Comparison of ENCODE assay signal across 8 mouse cellular contexts in genomic region chr9:44066785-44067225, GRCm38 (mm10). TPM values are rescaled to one million over a fixed set of nuclear protein-coding genes. Genes with fewer than 3 reads are reported as not detected.
DNase-seq lines count a peak whose midpoint lies in the region; ATAC-seq and TF ChIP-seq lines count a peak whose summit lies in the region.

Gene Usp2 (plus strand): TSS chr9:44067021.

- ATAC-seq in forebrain, postnatal 0 days: peak; percentile 99
- peak; percentile 96 for ATAC-seq in lung, embryonic 15.5 days (ENCODE audit: borderline replicate concordance, extremely low read depth, low FRiP score, low TSS enrichment)

- no peaks in the 10 kb centered on the region for H3K9me3 ChIP-seq in MEL (replicated peaks; ENCODE audit: insufficient read depth, low read length)
- H3K9me3 ChIP-seq in forebrain, postnatal 0 days (ENCODE audit: low read length): no peaks in the 10 kb centered on the region
- H3K9me3 ChIP-seq in lung, embryonic 15.5 days: no peaks in the 10 kb centered on the region

- H3K27ac ChIP-seq in MEL (ENCODE audit: control insufficient read depth, low read depth, low read length): peak within 1 kb of the TSS; percentile 31; the same call in 1 of the 2 replicates
- H3K27ac ChIP-seq in cerebellum, adult 2 months (ENCODE audit: insufficient read depth, low read length): peak within 1 kb of the TSS; percentile 52
- H3K27ac ChIP-seq in forebrain, postnatal 0 days (ENCODE audit: low read depth, low read length): no peak within 1 kb of the TSS
- H3K27ac ChIP-seq in lung, embryonic 15.5 days: no peak within 1 kb of the TSS

- H3K27me3 ChIP-seq in MEL (ENCODE audit: control insufficient read depth in 1 of 2, insufficient read depth in 2 of 2, low read length in 2 of 2): no peaks in the 10 kb centered on the region
- H3K27me3 ChIP-seq in cerebellum, adult 2 months (ENCODE audit: control insufficient read depth, insufficient read depth, low read length): no peaks in the 10 kb centered on the region
- H3K27me3 ChIP-seq in forebrain, postnatal 0 days (ENCODE audit: insufficient read depth, low read length): no peaks in the 10 kb centered on the region
- peaks cover 14% of the 10 kb centered on the region; the same call in 1 of the 2 replicates for H3K27me3 ChIP-seq in lung, embryonic 15.5 days

- H3K36me3 ChIP-seq in MEL (ENCODE audit: control insufficient read depth in 1 of 2, insufficient read depth in 2 of 2, low read length in 2 of 2): peaks cover 0 to 3% of the 10 kb centered on the region in 2 experiments; a peak in 1 of 4 replicates
- H3K36me3 ChIP-seq in forebrain, postnatal 0 days (ENCODE audit: insufficient read depth): no peaks in the 10 kb centered on the region
- no peaks in the 10 kb centered on the region for H3K36me3 ChIP-seq in lung, embryonic 15.5 days

- DNase-seq in MEL (ENCODE audit: low read depth, low spot score): peak; percentile 97
- DNase-seq in cerebellum, adult 2 months: peak; percentile 99 to 100
- peak; percentile 98 for DNase-seq in forebrain, postnatal 0 days
- DNase-seq in heart, postnatal 4 days: peak; percentile 100
- DNase-seq in layer of hippocampus, adult 8-10 months (ENCODE audit: low spot score in 2 of 2): peak; percentile 99 to 100
- peak; percentile 99 for DNase-seq in ovary, postnatal 10 days (ENCODE audit: low spot score)
- DNase-seq in thymus, postnatal 10 days (ENCODE audit: low spot score in 2 of 2): peak; percentile 98 to 100

- TF ChIP-seq EP300 in MEL (IDR thresholded peaks at IDR 0.05; ENCODE audit: low read depth in 1 of 2, low read length in 2 of 2): no peak

- no peaks in the 10 kb centered on the region; the same call in 1 of the 2 replicates for H3K79me2 ChIP-seq in MEL (ENCODE audit: control insufficient read depth, insufficient read depth, low read length, poor library complexity)

- peak; percentile 50 to 89 (median 77); a peak in 5 of 6 replicates for TF ChIP-seq CTCF in MEL (IDR thresholded peaks at IDR 0.05 in 2 of 3, conservative IDR thresholded peaks at IDR 0.05 in 1 of 3; ENCODE audit: control insufficient read depth in 1 of 3, insufficient read depth in 1 of 3, low read depth in 2 of 3, low read length in 3 of 3, poor library complexity in 1 of 3, severe bottlenecking in 1 of 3)
- peak; percentile 71; the same call in 1 of the 2 replicates for TF ChIP-seq CTCF in cerebellum, adult 2 months (IDR thresholded peaks at IDR 0.05; ENCODE audit: borderline replicate concordance, insufficient read depth, low read depth, low read length)
- peak; percentile 91 for TF ChIP-seq CTCF in forebrain, postnatal 0 days (IDR thresholded peaks at IDR 0.05; ENCODE audit: low read depth)

- H3K4me2 ChIP-seq in forebrain, postnatal 0 days (ENCODE audit: low read depth): peak within 1 kb of the TSS; percentile 95
- peak within 1 kb of the TSS; percentile 96 for H3K4me2 ChIP-seq in lung, embryonic 15.5 days

- H3K4me1 ChIP-seq in MEL (ENCODE audit: control insufficient read depth in 1 of 2, insufficient read depth in 2 of 2, low read length in 2 of 2): peaks cover 0 to 10% of the 10 kb centered on the region in 2 experiments; a peak in 2 of 4 replicates
- peaks cover 13% of the 10 kb centered on the region for H3K4me1 ChIP-seq in cerebellum, adult 2 months (ENCODE audit: control insufficient read depth, insufficient read depth, low read length)
- H3K4me1 ChIP-seq in forebrain, postnatal 0 days (ENCODE audit: insufficient read depth): peaks cover 7% of the 10 kb centered on the region; the same call in 1 of the 2 replicates
- peaks cover 18% of the 10 kb centered on the region for H3K4me1 ChIP-seq in lung, embryonic 15.5 days

- TF ChIP-seq POLR2A in MEL (IDR thresholded peaks at IDR 0.05; ENCODE audit: control insufficient read depth in 1 of 2, insufficient read depth in 1 of 2, low read depth in 1 of 2, low read length in 2 of 2, poor library complexity in 1 of 2): no peak; a peak in 1 of 4 replicates
- TF ChIP-seq POLR2A in cerebellum, adult 2 months (IDR thresholded peaks at IDR 0.05; ENCODE audit: borderline replicate concordance, insufficient read depth, low read length): peak; percentile 79

- TF ChIP-seq RAD21 in MEL (IDR thresholded peaks at IDR 0.05; ENCODE audit: low read depth, low read length): peak; percentile 30

- peak within 1 kb of the TSS; percentile 71 for H3K9ac ChIP-seq in MEL (ENCODE audit: control insufficient read depth, low read depth, low read length, poor library complexity, severe bottlenecking)
- peak within 1 kb of the TSS; percentile 51 for H3K9ac ChIP-seq in forebrain, postnatal 0 days
- peak within 1 kb of the TSS; percentile 55 for H3K9ac ChIP-seq in lung, embryonic 15.5 days

- peak within 1 kb of the TSS; percentile 52 to 67 for H3K4me3 ChIP-seq in MEL (ENCODE audit: control insufficient read depth in 1 of 2, insufficient read depth in 1 of 2, low read depth in 2 of 2, low read length in 2 of 2)
- H3K4me3 ChIP-seq in cerebellum, adult 2 months (replicated peaks; ENCODE audit: insufficient read depth, low read depth, low read length): peak within 1 kb of the TSS; percentile 81
- peak within 1 kb of the TSS; percentile 62 for H3K4me3 ChIP-seq in forebrain, postnatal 0 days (ENCODE audit: low read depth, low read length)
- H3K4me3 ChIP-seq in lung, embryonic 15.5 days: peak within 1 kb of the TSS; percentile 48

- under 1% methylated on average over 38 of the region's 38 CpGs for WGBS in cerebellum, adult 2 months
- under 1% methylated on average over 38 of the region's 38 CpGs for WGBS in forebrain, postnatal 0 days
- under 1% methylated on average over 38 of the region's 38 CpGs for WGBS in lung, embryonic 15.5 days

TF ChIP-seq in MEL, 35 proteins besides CTCF, POLR2A, EP300 and RAD21 (continues in another document):
- TF ChIP-seq JUND (IDR thresholded peaks at IDR 0.05; ENCODE audit: low read depth, low read length): no peak
- no peak for TF ChIP-seq RCOR1 (IDR thresholded peaks at IDR 0.05; ENCODE audit: low read depth, low read length)
- no peak for TF ChIP-seq USF2 (IDR thresholded peaks at IDR 0.05; ENCODE audit: borderline replicate concordance in 1 of 2, insufficient read depth in 1 of 2, low read depth in 1 of 2, low read length in 2 of 2)
- no peak for TF ChIP-seq E2F4 (IDR thresholded peaks at IDR 0.05; ENCODE audit: borderline replicate concordance, low read depth, low read length)
- TF ChIP-seq NRF1 (IDR thresholded peaks at IDR 0.05; ENCODE audit: insufficient read depth, low read depth, low read length, poor library complexity, severe bottlenecking): no peak; the same call in 1 of the 2 replicates
- no peak for TF ChIP-seq MYB (IDR thresholded peaks at IDR 0.05; ENCODE audit: low read depth, low read length)
- TF ChIP-seq POLR2AphosphoS5 (IDR thresholded peaks at IDR 0.05; ENCODE audit: borderline replicate concordance, low read depth, low read length): no peak
- TF ChIP-seq MXI1 (IDR thresholded peaks at IDR 0.05; ENCODE audit: low read depth, low read length): peak; percentile 100
- peak; percentile 85 for TF ChIP-seq USF1 (IDR thresholded peaks at IDR 0.05; ENCODE audit: low read depth, low read length)
- TF ChIP-seq MAFK (IDR thresholded peaks at IDR 0.05; ENCODE audit: borderline replicate concordance, low read depth, low read length): no peak
- no peak for TF ChIP-seq CHD1 (IDR thresholded peaks at IDR 0.05; ENCODE audit: low read depth, low read length)
- no peak for TF ChIP-seq TBP (IDR thresholded peaks at IDR 0.05; ENCODE audit: low read depth, low read length)
- no peak for TF ChIP-seq GABPA (IDR thresholded peaks at IDR 0.05; ENCODE audit: low read depth, low read length)
- 0 out of 2 replicates have a peak, but pooled peaks have one; percentile 4 for TF ChIP-seq GATA1 (IDR thresholded peaks at IDR 0.05; ENCODE audit: low read depth, low read length)
- peak; percentile 100 for TF ChIP-seq SIN3A (IDR thresholded peaks at IDR 0.05; ENCODE audit: low read length)
- no peak for TF ChIP-seq NELFE (IDR thresholded peaks at IDR 0.05; ENCODE audit: low read depth, low read length)
- TF ChIP-seq ZC3H11A (IDR thresholded peaks at IDR 0.05; ENCODE audit: low read depth, low read length): no peak
- no peak for TF ChIP-seq ZMIZ1 (IDR thresholded peaks at IDR 0.05; ENCODE audit: low read depth, low read length)
- no peak for TF ChIP-seq TCF12 (IDR thresholded peaks at IDR 0.05; ENCODE audit: low read depth, low read length)
- TF ChIP-seq BHLHE40 (IDR thresholded peaks at IDR 0.05; ENCODE audit: borderline replicate concordance, low read depth, low read length): no peak
- TF ChIP-seq HCFC1 (IDR thresholded peaks at IDR 0.05; ENCODE audit: low read depth, low read length): peak; percentile 48; the same call in 1 of the 2 replicates
- no peak for TF ChIP-seq TAL1 (IDR thresholded peaks at IDR 0.05; ENCODE audit: low read length)
- TF ChIP-seq KAT2A (conservative IDR thresholded peaks at IDR 0.05; ENCODE audit: low read depth, low read length): no peak
- peak; percentile 100 for TF ChIP-seq MAX (IDR thresholded peaks at IDR 0.05; ENCODE audit: low read length)
- no peak for TF ChIP-seq POLR2AphosphoS2 (IDR thresholded peaks at IDR 0.05; ENCODE audit: low read length)
- no peak for TF ChIP-seq ZNF384 (IDR thresholded peaks at IDR 0.05; ENCODE audit: low read depth, low read length)
- peak; percentile 90; the same call in 1 of the 2 replicates for TF ChIP-seq MAZ (IDR thresholded peaks at IDR 0.05; ENCODE audit: low read depth, low read length)
- TF ChIP-seq ELF1 (IDR thresholded peaks at IDR 0.05; ENCODE audit: low read depth, low read length): 0 out of 2 replicates have a peak, but pooled peaks have one; percentile 5
- no peak for TF ChIP-seq MEF2A (IDR thresholded peaks at IDR 0.05; ENCODE audit: extremely low read depth, insufficient replicate concordance, low read depth, low read length, poor library complexity, severe bottlenecking)
- TF ChIP-seq ETS1 (IDR thresholded peaks at IDR 0.05; ENCODE audit: low read depth, low read length): peak; percentile 37; the same call in 1 of the 2 replicates
- no peak for TF ChIP-seq ZKSCAN1 (IDR thresholded peaks at IDR 0.05; ENCODE audit: low read depth, low read length)

RNA-seq across cellular contexts. Expression of gene Usp2, which starts in this region (rescaled TPM):
- 3.6 and 4.3 TPM in 2 replicates for total RNA-seq in MEL (2012; rRNA removed)
- polyA plus RNA-seq in MEL (2012; ENCODE audit: insufficient read depth in 1 of 2, insufficient read length in 2 of 2, low read depth in 1 of 2, low replicate concordance in 2 of 2, missing spikeins in 1 of 2): 10 to 100 TPM in 1 of 2 experiments, not detected in 1; 13.9 TPM
- polyA plus RNA-seq in cerebellum, adult 2 months (2012; rRNA removed): 43.5 and 47.1 TPM in 2 replicates
- total RNA-seq in forebrain, postnatal 0 days (2014; rRNA removed): 10.5 and 16.6 TPM in 2 replicates
- 14.9 and 20.2 TPM in 2 replicates for polyA plus RNA-seq in forebrain, postnatal 0 days (2015; fragmentation: Nextera tagmentation; extraction: Ambion mirVana)
- total RNA-seq in heart, postnatal 4 days (2021): 10 to 100 TPM; 72.6 to 79.0 TPM
- total RNA-seq in layer of hippocampus, adult 8-10 months (2022): 100 to 1,000 TPM in 1 of 4 experiments, 10 to 100 TPM in 3; 82.1 to 101 (median 90.9) TPM
- polyA plus RNA-seq in lung, embryonic 15.5 days (2015; fragmentation: Nextera tagmentation; extraction: Ambion mirVana): 8.3 and 10.5 TPM in 2 replicates

Comparison
In these comparisons a context has a peak if more than half of its experiments do, and no peak if none do; other contexts are left out.
1. H3K27ac ChIP-seq: peak in MEL (single experiment) and cerebellum, adult 2 months (single experiment); none in forebrain, postnatal 0 days (single experiment) and lung, embryonic 15.5 days (single experiment).
2. Peak in every context shown above with its lines, with median percentiles within 50 percentile points of each other: DNase-seq, H3K4me3 ChIP-seq, H3K9ac ChIP-seq and CTCF ChIP-seq.